Mouse (Mus musculus): ENCODE measurements around the gene Gm10153. TPM values are rescaled to one million over a fixed set of nuclear protein-coding genes. Genes with fewer than 3 reads are reported as not detected.
"Not testable (repeated sequence)": the region's sequence is repeated elsewhere in the genome, so short reads cannot be mapped to it uniquely, and the experiment has no call there.

Gm10153 gene
- polyA plus RNA-seq, 1 experiment from 2014 or later: not detected

GRCm38 (mm10) chr7:142159366-142159765, 30.8 kb downstream of the Gm10153 start:
- H3K27ac ChIP-seq (replicated peaks; ENCODE audit: low read depth, low read length): no peak overlapping the region
- H3K9ac ChIP-seq (replicated peaks; ENCODE audit: low read length): no peak overlapping the region
- H3K36me3 ChIP-seq (replicated peaks; ENCODE audit: control insufficient read depth, insufficient read depth, low read depth, low read length): no peaks in the 10 kb centered on the region
- no peaks in the 10 kb centered on the region for H3K4me1 ChIP-seq (ENCODE audit: control insufficient read depth, insufficient read depth, low read length)
- 92% methylated on average over 3 of the region's 3 CpGs for WGBS
- H3K4me2 ChIP-seq (ENCODE audit: low read depth, low read length): no peak overlapping the region
- no peak overlapping the region for H3K4me3 ChIP-seq (ENCODE audit: low read depth, low read length)
- no peaks in the 10 kb centered on the region for H3K27me3 ChIP-seq (ENCODE audit: control insufficient read depth, insufficient read depth, low read length)
- no peaks in the 10 kb centered on the region for H3K9me3 ChIP-seq (replicated peaks; ENCODE audit: control insufficient read depth, low read length)
- ATAC-seq (replicated peaks; ENCODE audit: insufficient number of reproducible peaks, low FRiP score, low TSS enrichment, low read depth) (no peak), DNase-seq (ENCODE audit: low spot score) (no peak)

GRCm38 (mm10) chr7:142157013-142157412, 33.2 kb downstream of the Gm10153 start, which contains the start of gene Gm29735:
Gm29735 (minus strand) TSS chr7:142157113.
- not testable (repeated sequence) for H3K27ac ChIP-seq (replicated peaks; ENCODE audit: low read depth, low read length); H3K9ac ChIP-seq (replicated peaks; ENCODE audit: low read length); H3K4me2 ChIP-seq (ENCODE audit: low read depth, low read length); DNase-seq (ENCODE audit: low spot score); H3K4me1 ChIP-seq (ENCODE audit: control insufficient read depth, insufficient read depth, low read length); H3K36me3 ChIP-seq (replicated peaks; ENCODE audit: control insufficient read depth, insufficient read depth, low read depth, low read length); H3K9me3 ChIP-seq (replicated peaks; ENCODE audit: control insufficient read depth, low read length); H3K4me3 ChIP-seq (ENCODE audit: low read depth, low read length); ATAC-seq (replicated peaks; ENCODE audit: insufficient number of reproducible peaks, low FRiP score, low TSS enrichment, low read depth); H3K27me3 ChIP-seq (ENCODE audit: control insufficient read depth, insufficient read depth, low read length)
- 47% methylated on average over 2 of the region's 2 CpGs for WGBS

- H3K9me3 ChIP-seq (replicated peaks; ENCODE audit: control insufficient read depth, low read length): no peaks in the 10 kb centered on the region
- H3K27ac ChIP-seq (replicated peaks; ENCODE audit: low read depth, low read length): no peak overlapping the region
- ATAC-seq (replicated peaks; ENCODE audit: insufficient number of reproducible peaks, low FRiP score, low TSS enrichment, low read depth) (no peak), DNase-seq (ENCODE audit: low spot score) (no peak)
- H3K4me1 ChIP-seq (ENCODE audit: control insufficient read depth, insufficient read depth, low read length): no peaks in the 10 kb centered on the region
- H3K27me3 ChIP-seq (ENCODE audit: control insufficient read depth, insufficient read depth, low read length): no peaks in the 10 kb centered on the region
- H3K9ac ChIP-seq (replicated peaks; ENCODE audit: low read length): no peak overlapping the region
- H3K4me3 ChIP-seq (ENCODE audit: low read depth, low read length): no peak overlapping the region
- 74% methylated on average over 1 of the region's 1 CpGs for WGBS
- H3K4me2 ChIP-seq (ENCODE audit: low read depth, low read length): no peak overlapping the region
- no peaks in the 10 kb centered on the region for H3K36me3 ChIP-seq (replicated peaks; ENCODE audit: control insufficient read depth, insufficient read depth, low read depth, low read length)
Measured at GRCm38 (mm10) chr7:142155308-142155707, 34.9 kb downstream of the Gm10153 start.

GRCm38 (mm10) chr7:142152191-142152590, 38.0 kb downstream of the Gm10153 start:
- WGBS: 74% methylated on average over 4 of the region's 4 CpGs
- Histone ChIP-seq H3K4me1 (ENCODE audit: control insufficient read depth, insufficient read depth, low read length) (no peaks in the 10 kb centered on the region), H3K9ac (replicated peaks; ENCODE audit: low read length) (no peak overlapping the region), H3K9me3 (replicated peaks; ENCODE audit: control insufficient read depth, low read length) (no peaks in the 10 kb centered on the region), H3K4me3 (ENCODE audit: low read depth, low read length) (no peak overlapping the region), H3K36me3 (replicated peaks; ENCODE audit: control insufficient read depth, insufficient read depth, low read depth, low read length) (no peaks in the 10 kb centered on the region), H3K4me2 (ENCODE audit: low read depth, low read length) (no peak overlapping the region), H3K27me3 (ENCODE audit: control insufficient read depth, insufficient read depth, low read length) (no peaks in the 10 kb centered on the region), H3K27ac (replicated peaks; ENCODE audit: low read depth, low read length) (no peak overlapping the region)
- ATAC-seq (replicated peaks; ENCODE audit: insufficient number of reproducible peaks, low FRiP score, low TSS enrichment, low read depth) (no peak), DNase-seq (ENCODE audit: low spot score) (no peak)

- ATAC-seq (replicated peaks; ENCODE audit: insufficient number of reproducible peaks, low FRiP score, low TSS enrichment, low read depth) (no peak), DNase-seq (ENCODE audit: low spot score) (no peak)
- Histone ChIP-seq H3K36me3 (replicated peaks; ENCODE audit: control insufficient read depth, insufficient read depth, low read depth, low read length) (no peaks in the 10 kb centered on the region), H3K27me3 (ENCODE audit: control insufficient read depth, insufficient read depth, low read length) (no peaks in the 10 kb centered on the region), H3K9ac (replicated peaks; ENCODE audit: low read length) (no peak overlapping the region), H3K27ac (replicated peaks; ENCODE audit: low read depth, low read length) (no peak overlapping the region), H3K4me1 (ENCODE audit: control insufficient read depth, insufficient read depth, low read length) (no peaks in the 10 kb centered on the region), H3K4me3 (ENCODE audit: low read depth, low read length) (no peak overlapping the region), H3K4me2 (ENCODE audit: low read depth, low read length) (no peak overlapping the region), H3K9me3 (replicated peaks; ENCODE audit: control insufficient read depth, low read length) (no peaks in the 10 kb centered on the region)
Measured at GRCm38 (mm10) chr7:142148633-142149032, 41.6 kb downstream of the Gm10153 start.

GRCm38 (mm10) chr7:142146033-142146432, 44.2 kb downstream of the Gm10153 start:
- Histone ChIP-seq H3K4me2 (ENCODE audit: low read depth, low read length) (no peak overlapping the region), H3K9ac (replicated peaks; ENCODE audit: low read length) (no peak overlapping the region), H3K36me3 (replicated peaks; ENCODE audit: control insufficient read depth, insufficient read depth, low read depth, low read length) (no peaks in the 10 kb centered on the region), H3K9me3 (replicated peaks; ENCODE audit: control insufficient read depth, low read length) (no peaks in the 10 kb centered on the region), H3K27me3 (ENCODE audit: control insufficient read depth, insufficient read depth, low read length) (no peaks in the 10 kb centered on the region), H3K27ac (replicated peaks; ENCODE audit: low read depth, low read length) (no peak overlapping the region), H3K4me3 (ENCODE audit: low read depth, low read length) (no peak overlapping the region), H3K4me1 (ENCODE audit: control insufficient read depth, insufficient read depth, low read length) (no peaks in the 10 kb centered on the region)
- WGBS: 4% methylated on average over 1 of the region's 1 CpGs
- no peak for ATAC-seq (replicated peaks; ENCODE audit: insufficient number of reproducible peaks, low FRiP score, low TSS enrichment, low read depth)
- DNase-seq (ENCODE audit: low spot score): peak; percentile 82

GRCm38 (mm10) chr7:142145413-142145940, 44.7 kb downstream of the Gm10153 start:
- no peak for DNase-seq (ENCODE audit: low spot score)
- ATAC-seq (replicated peaks; ENCODE audit: insufficient number of reproducible peaks, low FRiP score, low TSS enrichment, low read depth): no peak
- Histone ChIP-seq H3K27me3 (ENCODE audit: control insufficient read depth, insufficient read depth, low read length) (no peaks in the 10 kb centered on the region), H3K4me1 (ENCODE audit: control insufficient read depth, insufficient read depth, low read length) (no peaks in the 10 kb centered on the region), H3K36me3 (replicated peaks; ENCODE audit: control insufficient read depth, insufficient read depth, low read depth, low read length) (no peaks in the 10 kb centered on the region), H3K9me3 (replicated peaks; ENCODE audit: control insufficient read depth, low read length) (no peaks in the 10 kb centered on the region), H3K27ac (replicated peaks; ENCODE audit: low read depth, low read length) (no peak overlapping the region), H3K4me3 (ENCODE audit: low read depth, low read length) (no peak overlapping the region), H3K4me2 (ENCODE audit: low read depth, low read length) (no peak overlapping the region), H3K9ac (replicated peaks; ENCODE audit: low read length) (no peak overlapping the region)
- WGBS: 50% methylated on average over 4 of the region's 4 CpGs

- H3K4me2 ChIP-seq (ENCODE audit: low read depth, low read length): no peak within 1 kb of the TSS
- ATAC-seq (replicated peaks; ENCODE audit: insufficient number of reproducible peaks, low FRiP score, low TSS enrichment, low read depth): no peak
- H3K27me3 ChIP-seq (ENCODE audit: control insufficient read depth, insufficient read depth, low read length): no peaks in the 10 kb centered on the region
- WGBS: 76% methylated on average over 1 of the region's 1 CpGs
- H3K27ac ChIP-seq (replicated peaks; ENCODE audit: low read depth, low read length): no peak within 1 kb of the TSS
- H3K4me1 ChIP-seq (ENCODE audit: control insufficient read depth, insufficient read depth, low read length): no peaks in the 10 kb centered on the region
- no peak within 1 kb of the TSS for H3K9ac ChIP-seq (replicated peaks; ENCODE audit: low read length)
- DNase-seq (ENCODE audit: low spot score): no peak
- H3K4me3 ChIP-seq (ENCODE audit: low read depth, low read length): no peak within 1 kb of the TSS
- H3K9me3 ChIP-seq (replicated peaks; ENCODE audit: control insufficient read depth, low read length): no peaks in the 10 kb centered on the region
- H3K36me3 ChIP-seq (replicated peaks; ENCODE audit: control insufficient read depth, insufficient read depth, low read depth, low read length): no peaks in the 10 kb centered on the region
Measured at GRCm38 (mm10) chr7:142144507-142144906, 45.7 kb downstream of the Gm10153 start, which contains the start of gene Gm45337. Gm45337 (minus strand) TSS chr7:142144607.

Data from embryonic facial prominence, embryonic 11.5 days (tissue).